Mouse (Mus musculus): ENCODE results near the gene Rnf31. TPM values are rescaled to one million over a fixed set of nuclear protein-coding genes. Genes with fewer than 3 reads are reported as not detected.

The Rnf31 gene
- polyA plus RNA-seq (2012; rRNA removed): 32.1 and 48.2 TPM in 2 replicates

DNA sequence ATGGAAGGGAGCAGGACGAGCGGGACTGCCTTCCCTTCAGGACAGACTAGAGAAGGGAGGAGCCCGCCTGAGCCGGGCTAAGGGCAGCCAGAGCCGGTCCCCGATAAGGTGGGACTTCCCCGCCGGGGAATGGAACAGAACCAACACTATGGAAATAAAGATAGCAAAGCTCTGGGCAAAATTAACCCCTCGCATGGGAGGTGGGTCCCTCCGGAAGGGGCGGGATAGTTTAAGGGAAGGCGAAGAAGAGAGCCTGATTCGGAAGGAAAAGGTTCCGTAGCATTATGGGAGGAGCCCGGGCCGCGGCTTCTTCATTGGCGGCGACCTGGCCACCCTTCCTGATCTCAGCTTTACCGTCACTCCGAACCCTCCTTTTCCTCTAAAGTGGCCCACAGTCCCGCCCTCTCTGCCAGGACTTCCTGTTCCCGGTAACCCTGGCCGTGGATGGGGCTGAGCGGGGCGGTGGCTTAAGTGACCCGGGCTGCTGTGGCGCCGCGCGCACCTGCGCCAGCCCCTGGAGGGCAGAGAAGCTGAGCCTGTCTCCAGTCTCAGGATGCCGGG lies at the start of gene Rnf31:
Gene Rnf31 (plus strand): TSS at position 378 of the 561 bp plus-strand sequence.
- WGBS: 1% methylated on average over 33 of the region's 33 CpGs
- DNase-seq (ENCODE audit: low read depth, low spot score): no peak

GRCm38 (mm10) chr14:55542268-55542667 lies 49.2 kb upstream of the Rnf31 start:
- DNase-seq (ENCODE audit: low read depth, low spot score): no peak
- 97% methylated on average over 12 of the region's 12 CpGs for WGBS

- WGBS: 64% methylated on average over 9 of the region's 9 CpGs
- no peak for DNase-seq (ENCODE audit: low read depth, low spot score)
Measured at GRCm38 (mm10) chr14:55544334-55544733, 47.2 kb upstream of the Rnf31 start.

GRCm38 (mm10) chr14:55550191-55550590 lies 41.3 kb upstream of the Rnf31 start:
- no peak for DNase-seq (ENCODE audit: low read depth, low spot score)
- 78% methylated on average over 6 of the region's 6 CpGs for WGBS

GRCm38 (mm10) chr14:55551347-55551746 lies 40.2 kb upstream of the Rnf31 start:
- no peak for DNase-seq (ENCODE audit: low read depth, low spot score)

DNA sequence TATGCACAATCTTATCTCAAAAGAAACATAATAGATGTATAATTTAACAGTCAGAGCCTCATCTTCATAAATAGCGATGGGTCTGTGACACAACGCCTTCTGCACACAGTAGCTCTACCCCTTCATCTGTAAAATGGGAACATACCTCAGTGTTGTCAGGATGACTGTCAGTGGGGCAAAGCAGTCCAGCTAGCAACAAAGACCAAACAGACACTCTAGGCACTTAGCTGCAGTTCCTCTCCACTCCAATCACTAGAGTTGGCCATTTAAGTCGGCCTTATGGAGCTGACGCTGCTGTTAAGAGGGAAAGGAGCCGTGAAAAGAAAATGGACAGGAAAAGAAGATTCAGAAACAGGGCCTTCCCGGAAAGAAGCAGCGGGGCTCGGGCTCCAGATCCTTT lies 39.7 kb upstream of the Rnf31 start:
- WGBS: 93% methylated on average over 8 of the region's 8 CpGs
- DNase-seq (ENCODE audit: low read depth, low spot score): no peak

More at GRCm38 (mm10) chr14:55551347-55551746, 40.2 kb upstream of the Rnf31 start:
- WGBS: 72% methylated on average over 5 of the region's 5 CpGs

DNA sequence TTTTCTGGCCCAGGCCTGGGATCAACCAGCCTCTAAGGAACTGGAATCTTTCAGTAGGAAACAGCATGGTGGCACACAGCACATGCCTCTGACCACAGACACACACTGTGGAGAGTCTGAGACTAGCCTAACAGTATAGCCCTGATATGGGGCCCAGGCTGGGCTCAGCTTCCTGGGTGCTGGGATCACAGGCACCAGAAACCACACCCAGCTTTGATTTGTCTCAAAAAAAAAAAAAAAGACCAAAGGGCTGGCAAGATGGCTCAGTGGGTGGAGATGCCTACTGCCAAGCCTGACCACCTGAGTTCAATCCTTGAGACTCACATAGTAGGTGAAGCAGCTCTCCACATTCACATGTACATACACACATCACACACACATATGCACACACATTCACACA lies 36.9 kb upstream of the Rnf31 start:
- DNase-seq (ENCODE audit: low read depth, low spot score): no peak

GRCm38 (mm10) chr14:55555788-55556187 lies 35.7 kb upstream of the Rnf31 start:
- no peak for DNase-seq (ENCODE audit: low read depth, low spot score)
- 80% methylated on average over 3 of the region's 3 CpGs for WGBS

DNA sequence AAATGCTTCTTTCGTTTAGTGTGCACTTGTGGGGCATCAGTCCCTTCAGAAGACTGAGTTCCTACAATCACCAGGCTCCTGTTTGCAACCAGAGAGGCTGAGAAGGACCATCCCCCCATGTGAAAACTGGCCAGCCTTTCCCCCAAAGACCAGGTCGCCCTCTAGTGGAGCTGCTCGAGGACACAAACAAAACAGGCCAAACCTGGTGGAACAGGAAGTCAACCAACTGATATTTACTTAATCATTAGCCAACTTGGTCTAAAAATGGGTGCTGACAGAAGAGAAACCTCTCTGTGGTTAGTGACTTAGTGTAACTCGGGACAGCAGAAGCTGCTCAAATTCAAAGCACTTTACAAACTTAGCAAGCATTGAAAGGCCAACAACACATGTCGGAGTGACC lies 34.5 kb upstream of the Rnf31 start:
- DNase-seq (ENCODE audit: low read depth, low spot score): peak; percentile 64
- 15% methylated on average over 5 of the region's 5 CpGs for WGBS

DNA sequence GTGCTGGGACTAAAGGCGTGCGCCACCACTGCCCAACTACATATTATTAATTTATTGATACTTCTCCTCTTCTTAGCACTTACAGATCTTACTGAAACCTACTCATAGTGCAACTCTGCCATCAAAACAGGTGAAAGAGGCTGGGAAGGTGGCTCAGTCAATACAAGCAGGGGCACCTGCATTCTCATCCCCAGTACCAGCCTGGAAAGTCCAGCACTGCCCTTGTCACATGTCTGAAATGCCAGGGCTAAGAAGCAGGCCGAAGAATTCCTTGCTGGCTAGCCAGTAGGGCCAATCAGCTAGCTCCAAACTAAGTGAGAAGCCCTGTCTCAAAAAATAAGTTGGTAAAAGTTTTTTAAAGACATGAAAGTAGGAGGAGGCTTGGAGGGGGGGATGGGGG lies 33.9 kb upstream of the Rnf31 start:
- 75% methylated on average over 3 of the region's 3 CpGs for WGBS
- DNase-seq (ENCODE audit: low read depth, low spot score): no peak

GRCm38 (mm10) chr14:55558740-55559448 lies 32.6 kb upstream of the Rnf31 start:
- DNase-seq (ENCODE audit: low read depth, low spot score): no peak
- 47% methylated on average over 6 of the region's 6 CpGs for WGBS

DNA sequence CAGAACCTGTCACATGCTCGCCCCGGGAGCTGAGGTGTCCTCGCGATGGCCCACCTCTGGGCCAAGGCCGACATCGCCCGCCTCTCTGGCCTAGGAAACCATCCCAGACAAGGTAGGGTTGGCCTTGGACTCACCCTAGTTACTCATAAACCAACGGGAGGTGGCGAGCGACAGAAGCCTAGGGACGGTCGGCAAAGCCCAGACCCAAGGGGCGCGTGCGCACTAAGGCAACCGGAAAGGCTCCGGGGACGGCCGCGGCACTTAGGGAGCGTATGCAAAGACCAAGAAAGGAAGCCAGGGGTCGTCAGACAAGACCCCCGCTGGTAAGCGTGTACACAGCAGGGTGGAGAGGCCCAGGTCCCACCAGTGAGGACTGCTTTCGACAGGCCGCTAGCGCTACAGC lies 31.7 kb upstream of the Rnf31 start, which contains the start of gene Dcaf11:
Gene Dcaf11 (plus strand): TSS at position 208 of the 403 bp plus-strand sequence.
- peak; percentile 92 for DNase-seq (ENCODE audit: low read depth, low spot score)
- WGBS: under 1% methylated on average over 27 of the region's 27 CpGs

DNA sequence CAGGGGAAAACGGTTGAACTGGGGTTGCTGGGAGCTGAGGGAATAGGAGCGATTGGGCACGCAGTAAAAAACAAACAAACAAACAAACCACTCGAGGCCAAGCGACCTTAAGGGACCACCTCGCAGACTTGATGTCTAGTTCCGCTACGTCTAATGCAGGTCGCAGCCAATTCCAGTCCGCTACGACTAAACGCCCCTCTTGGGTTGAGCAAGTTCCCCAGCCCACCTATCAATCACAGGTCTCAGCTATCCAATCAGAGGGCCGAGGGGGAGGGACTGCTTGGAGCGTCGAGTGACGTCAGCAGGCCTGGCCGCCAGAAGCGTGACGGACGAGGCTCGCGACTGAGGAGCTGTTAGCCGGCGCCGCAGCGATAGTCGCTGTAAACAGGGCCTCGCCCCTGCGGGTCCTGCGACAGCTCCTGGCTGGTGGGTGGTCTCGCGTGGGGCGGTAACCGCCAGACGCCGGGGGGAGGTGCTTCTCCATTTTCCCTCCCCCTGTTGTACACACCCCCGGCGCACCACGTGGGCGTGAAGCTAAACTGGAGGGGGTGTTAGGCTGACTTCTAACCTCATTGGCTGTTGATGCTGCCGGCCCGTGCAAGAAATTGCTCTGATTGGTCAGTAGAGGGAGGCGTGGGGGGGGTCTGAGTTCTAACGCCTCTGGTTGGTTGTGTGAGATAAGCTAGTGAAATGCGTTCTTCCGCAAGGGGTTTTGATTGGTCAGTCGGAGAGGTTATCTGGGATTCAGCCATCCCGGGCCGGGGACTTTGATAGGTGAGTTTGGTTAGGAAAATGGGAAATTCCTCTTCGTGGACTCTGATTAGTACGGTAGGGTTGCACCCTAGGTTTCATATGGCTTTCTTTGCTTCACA lies 31.1 kb upstream of the Rnf31 start, which contains the start of gene A730061H03Rik:
Gene A730061H03Rik (minus strand): TSS at position 205 of the 872 bp plus-strand sequence.
- under 1% methylated on average over 51 of the region's 51 CpGs for WGBS

GRCm38 (mm10) chr14:55561860-55562259 lies 29.6 kb upstream of the Rnf31 start:
- WGBS: 83% methylated on average over 10 of the region's 10 CpGs
- DNase-seq (ENCODE audit: low read depth, low spot score): no peak

More for the DNA sequence above, 31.1 kb upstream of the Rnf31 start, which contains the start of gene A730061H03Rik:
- DNase-seq (ENCODE audit: low read depth, low spot score): peak; percentile 98

DNA sequence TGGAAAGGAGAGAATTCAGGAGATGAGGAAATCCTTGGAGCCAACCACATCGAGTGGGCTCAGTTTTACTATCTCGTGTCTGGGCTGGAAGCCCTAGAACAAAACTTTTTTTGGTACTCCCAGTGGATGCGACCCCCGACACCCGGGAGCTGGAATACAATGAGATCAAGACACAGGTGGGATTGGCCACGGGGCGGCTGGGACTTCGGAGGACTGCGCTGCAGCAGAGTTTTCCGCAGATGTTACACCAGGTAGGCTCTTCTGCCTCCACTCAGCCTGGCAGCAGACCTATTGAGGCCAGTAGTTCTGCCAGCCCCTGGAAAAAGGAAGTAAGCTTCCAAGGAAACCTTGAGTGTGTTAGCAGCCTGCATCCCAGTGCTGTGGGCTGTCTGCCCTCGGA lies 28.3 kb upstream of the Rnf31 start:
- WGBS: 89% methylated on average over 11 of the region's 11 CpGs
- no peak for DNase-seq (ENCODE audit: low read depth, low spot score)

- WGBS: 55% methylated on average over 3 of the region's 3 CpGs
Measured at GRCm38 (mm10) chr14:55565748-55566147, 25.8 kb upstream of the Rnf31 start.

DNA sequence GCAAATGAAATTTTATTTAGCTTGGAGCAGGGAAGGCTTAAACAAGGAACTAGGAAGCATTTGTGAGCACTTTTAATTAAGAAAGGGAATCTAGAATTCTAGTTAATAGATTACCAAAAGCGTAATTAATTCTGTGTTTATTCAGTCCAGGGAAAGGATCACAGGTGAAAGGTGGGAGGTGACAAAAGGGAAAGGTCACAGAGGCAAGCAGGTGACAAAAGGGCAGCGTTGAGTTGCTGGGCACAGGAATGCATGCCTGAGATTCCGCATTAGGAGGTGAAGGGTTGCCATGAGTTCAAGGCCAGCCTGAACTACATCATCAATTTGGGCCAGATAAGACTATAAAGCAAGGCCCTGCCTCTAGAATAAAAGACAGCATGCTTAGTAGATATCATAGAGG lies 24.0 kb upstream of the Rnf31 start:
- WGBS: 83% methylated on average over 3 of the region's 3 CpGs
- no peak for DNase-seq (ENCODE audit: low read depth, low spot score)

More at GRCm38 (mm10) chr14:55565748-55566147, 25.8 kb upstream of the Rnf31 start:
- no peak for DNase-seq (ENCODE audit: low read depth, low spot score)

GRCm38 (mm10) chr14:55570588-55570987 lies 20.9 kb upstream of the Rnf31 start:
- DNase-seq (ENCODE audit: low read depth, low spot score): no peak
- WGBS: 64% methylated on average over 2 of the region's 2 CpGs

- no peak for DNase-seq (ENCODE audit: low read depth, low spot score)
Measured at GRCm38 (mm10) chr14:55571760-55572159, 19.7 kb upstream of the Rnf31 start.

DNA sequence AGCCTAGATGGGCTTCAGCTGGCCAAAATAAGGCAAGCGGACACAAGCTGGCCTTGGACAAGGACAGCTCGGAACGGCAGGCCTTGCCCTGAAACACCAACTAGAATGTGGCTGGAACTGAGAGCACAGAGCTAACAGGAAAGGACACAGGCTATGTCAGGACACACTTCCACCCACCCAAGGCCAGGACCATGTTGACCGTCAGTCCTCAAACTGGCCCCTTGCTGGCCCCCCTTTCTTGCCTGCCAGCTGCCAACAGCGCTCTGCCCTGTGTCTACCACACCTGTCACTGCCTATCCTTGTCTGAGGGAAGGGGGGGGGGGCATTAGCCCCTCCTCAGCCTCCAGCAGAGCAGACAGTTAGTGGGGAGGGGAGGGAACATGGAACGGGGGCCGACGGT lies 16.2 kb upstream of the Rnf31 start, which contains the start of gene Fitm1:
Gene Fitm1 (plus strand): TSS at position 316 of the 400 bp plus-strand sequence.
- 77% methylated on average over 8 of the region's 8 CpGs for WGBS
- DNase-seq (ENCODE audit: low read depth, low spot score): no peak

All from large intestine, adult 2 months (tissue).